Mouse (Mus musculus) Muller cell, postnatal 12 days (primary cell): ENCODE measurements around the gene H2-Ab1.

ENCODE experiments used
- DNase-seq: peaks from one replicate; pipeline ENCODE4 v3.0.0-alpha.2; 2015; ENCODE audit errors: inconsistent ontology term

H2-Ab1 gene

GRCm38 (mm10) chr17:34239601-34240041 is 17.9 kb upstream of the H2-Ab1 start:
- no peak for DNase-seq

GRCm38 (mm10) chr17:34240366-34240765 is 17.1 kb upstream of the H2-Ab1 start:
- DNase-seq: no peak

- DNase-seq: no peak
Measured at GRCm38 (mm10) chr17:34240916-34241315, 16.6 kb upstream of the H2-Ab1 start.

GRCm38 (mm10) chr17:34244656-34245055 is 12.8 kb upstream of the H2-Ab1 start:
- DNase-seq: no peak

- DNase-seq: no peak
Measured at GRCm38 (mm10) chr17:34247047-34247446, 10.4 kb upstream of the H2-Ab1 start.

GRCm38 (mm10) chr17:34248764-34249163 is 8.7 kb upstream of the H2-Ab1 start:
- no peak for DNase-seq

- DNase-seq: no peak
Measured at GRCm38 (mm10) chr17:34249361-34249760, 8.1 kb upstream of the H2-Ab1 start.

- peak; percentile 14 for DNase-seq
Measured at GRCm38 (mm10) chr17:34249878-34250277, 7.6 kb upstream of the H2-Ab1 start.

- peak; percentile 43 for DNase-seq
Measured at GRCm38 (mm10) chr17:34251666-34252065, 5.8 kb upstream of the H2-Ab1 start.

GRCm38 (mm10) chr17:34256501-34256900 is 988 bp upstream of the H2-Ab1 start:
- no peak for DNase-seq

GRCm38 (mm10) chr17:34260551-34260950 is 3.1 kb downstream of the H2-Ab1 start:
- no peak for DNase-seq

GRCm38 (mm10) chr17:34261502-34261901 is 4.0 kb downstream of the H2-Ab1 start:
- DNase-seq: peak; percentile 74

- peak; percentile 81 for DNase-seq
Measured at GRCm38 (mm10) chr17:34263068-34263467, 5.6 kb downstream of the H2-Ab1 start.

- peak; percentile 11 for DNase-seq
Measured at GRCm38 (mm10) chr17:34263811-34264371, 6.4 kb downstream of the H2-Ab1 start.

GRCm38 (mm10) chr17:34264452-34265351 is 7.2 kb downstream of the H2-Ab1 start:
- DNase-seq: peak; percentile 13

- DNase-seq: no peak
Measured at GRCm38 (mm10) chr17:34268262-34268661, 10.8 kb downstream of the H2-Ab1 start.

- DNase-seq: no peak
Measured at GRCm38 (mm10) chr17:34268748-34269147, 11.3 kb downstream of the H2-Ab1 start.

- DNase-seq: no peak
Measured at GRCm38 (mm10) chr17:34269817-34270216, 12.3 kb downstream of the H2-Ab1 start.

- DNase-seq: no peak
Measured at GRCm38 (mm10) chr17:34270230-34270629, 12.7 kb downstream of the H2-Ab1 start.

- no peak for DNase-seq
Measured at GRCm38 (mm10) chr17:34270940-34271339, 13.5 kb downstream of the H2-Ab1 start.

GRCm38 (mm10) chr17:34272102-34272501 is 14.6 kb downstream of the H2-Ab1 start:
- DNase-seq: no peak

- DNase-seq: no peak
Measured at GRCm38 (mm10) chr17:34280499-34281038, 23.1 kb downstream of the H2-Ab1 start.

GRCm38 (mm10) chr17:34281836-34282235 is 24.3 kb downstream of the H2-Ab1 start:
- DNase-seq: no peak
